Mouse (Mus musculus) MEL (cell line): ENCODE measurements around the gene Dnajb6. TPM values are rescaled to one million over a fixed set of nuclear protein-coding genes. Genes with fewer than 3 reads are reported as not detected.

Source experiments
- DNase-seq: peaks from one replicate; pipeline ENCODE4 v3.0.0; 2011; ENCODE audit warnings: low read depth, low spot score
- H3K27ac ChIP-seq: 2 replicates; pipeline ENCODE4 v1.5.1; 2012; ENCODE audit warnings: low read depth, mild to moderate bottlenecking, control low read depth, low read length, moderate library complexity; ENCODE audit not compliant: control insufficient read depth
- H3K27me3 ChIP-seq, 2 experiments: fragments of 150-350 bp in 1 of 2; sonication (generic) in 1 of 2; 2 replicates each; pipeline ENCODE4 v1.6.1; 2012; ENCODE audit warnings: low read length in 2 of 2, mild to moderate bottlenecking in 2 of 2, improper control_type of control experiment in 1 of 2, moderate library complexity in 1 of 2; ENCODE audit not compliant: insufficient read depth in 2 of 2, control insufficient read depth in 1 of 2
- H3K36me3 ChIP-seq, 2 experiments: 2 replicates each; pipeline ENCODE4 v1.6.1; 2012 to 2014; ENCODE audit warnings: low read length in 2 of 2, improper control_type of control experiment in 1 of 2, inconsistent platforms in 1 of 2, mild to moderate bottlenecking in 1 of 2; ENCODE audit not compliant: insufficient read depth in 2 of 2, control insufficient read depth in 1 of 2
- H3K4me1 ChIP-seq, 2 experiments: fragments of 150-350 bp in 1 of 2; sonication (generic) in 1 of 2; 2 replicates each; pipeline ENCODE4 v1.6.1; 2012; ENCODE audit warnings: low read length in 2 of 2, improper control_type of control experiment in 1 of 2, mild to moderate bottlenecking in 1 of 2; ENCODE audit not compliant: insufficient read depth in 2 of 2, control insufficient read depth in 1 of 2
- H3K4me3 ChIP-seq, 2 experiments: fragments of 150-350 bp in 1 of 2; sonication (generic) in 1 of 2; 2 replicates each; pipeline ENCODE4 v1.5.1; 2012; ENCODE audit warnings: low read depth in 2 of 2, low read length in 2 of 2, mild to moderate bottlenecking in 2 of 2, moderate library complexity in 2 of 2, control low read depth in 1 of 2, improper control_type of control experiment in 1 of 2; ENCODE audit not compliant: control insufficient read depth in 1 of 2, insufficient read depth in 1 of 2
- H3K79me2 ChIP-seq: 2 replicates; pipeline ENCODE4 v1.6.1; 2012; ENCODE audit warnings: mild to moderate bottlenecking, low read length, moderate library complexity; ENCODE audit not compliant: control insufficient read depth, poor library complexity, insufficient read depth
- H3K9ac ChIP-seq: 2 replicates; pipeline ENCODE4 v1.6.1; 2012; ENCODE audit warnings: low read depth, mild to moderate bottlenecking, control low read depth, low read length, moderate library complexity; ENCODE audit not compliant: control insufficient read depth, poor library complexity, severe bottlenecking
- H3K9me3 ChIP-seq: fragments of 150-350 bp; sonication (generic); replicated peaks from 2 replicates; pipeline ENCODE4 v1.6.1; 2012; ENCODE audit warnings: mild to moderate bottlenecking, low read length, improper control_type of control experiment, moderate library complexity; ENCODE audit not compliant: insufficient read depth
- CTCF ChIP-seq, 3 experiments: IDR thresholded peaks in 2 of 3; conservative IDR thresholded peaks in 1 of 3; 2 replicates each; pipeline ENCODE4 v1.5.1; 2011 to 2012; ENCODE audit warnings: low read length in 3 of 3, low read depth in 2 of 3, mild to moderate bottlenecking in 2 of 3, improper control_type of control experiment in 1 of 3, inconsistent platforms in 1 of 3, mixed read lengths in 1 of 3, moderate library complexity in 1 of 3; ENCODE audit not compliant: control insufficient read depth in 1 of 3, insufficient read depth in 1 of 3, poor library complexity in 1 of 3, severe bottlenecking in 1 of 3
- E2F4 ChIP-seq: IDR thresholded peaks from 2 replicates; pipeline ENCODE4 v1.6.1; 2011; ENCODE audit warnings: low read depth, low read length, improper control_type of control experiment, borderline replicate concordance
- ETS1 ChIP-seq: IDR thresholded peaks from 2 replicates; pipeline ENCODE4 v1.6.1; 2012; ENCODE audit warnings: low read depth, mild to moderate bottlenecking, inconsistent platforms, low read length, improper control_type of control experiment, moderate library complexity
- GATA1 ChIP-seq: IDR thresholded peaks from 2 replicates; pipeline ENCODE4 v1.6.1; 2011; ENCODE audit warnings: low read depth, low read length, improper control_type of control experiment
- HCFC1 ChIP-seq: IDR thresholded peaks from 2 replicates; pipeline ENCODE4 v1.6.1; 2012; ENCODE audit warnings: low read depth, mild to moderate bottlenecking, inconsistent platforms, low read length, improper control_type of control experiment, moderate library complexity
- MAFK ChIP-seq: IDR thresholded peaks from 2 replicates; pipeline ENCODE4 v1.6.1; 2011; ENCODE audit warnings: low read depth, mild to moderate bottlenecking, low read length, improper control_type of control experiment, borderline replicate concordance
- MAX ChIP-seq: IDR thresholded peaks from 2 replicates; pipeline ENCODE4 v1.6.1; 2011; ENCODE audit warnings: low read length, improper control_type of control experiment
- MAZ ChIP-seq: IDR thresholded peaks from 2 replicates; pipeline ENCODE4 v1.6.1; 2012; ENCODE audit warnings: low read depth, mild to moderate bottlenecking, inconsistent platforms, low read length, improper control_type of control experiment
- MEF2A ChIP-seq: IDR thresholded peaks from 2 replicates; pipeline ENCODE4 v1.6.1; 2014; ENCODE audit warnings: low read depth, mild to moderate bottlenecking, inconsistent platforms, low read length, improper control_type of control experiment; ENCODE audit not compliant: poor library complexity, insufficient replicate concordance, severe bottlenecking; ENCODE audit errors: extremely low read depth
- MXI1 ChIP-seq: IDR thresholded peaks from 2 replicates; pipeline ENCODE4 v1.6.1; 2011; ENCODE audit warnings: mild to moderate bottlenecking, low read depth, low read length, improper control_type of control experiment
- MYC ChIP-seq: IDR thresholded peaks from 2 replicates; pipeline ENCODE4 v1.6.1; 2011; ENCODE audit warnings: low read depth, mild to moderate bottlenecking, low read length, improper control_type of control experiment, moderate library complexity
- NRF1 ChIP-seq: IDR thresholded peaks from 2 replicates; pipeline ENCODE4 v1.6.1; 2014; ENCODE audit warnings: low read depth, mild to moderate bottlenecking, inconsistent platforms, low read length, improper control_type of control experiment, moderate library complexity; ENCODE audit not compliant: poor library complexity, insufficient read depth, severe bottlenecking
- POLR2A ChIP-seq, 2 experiments: IDR thresholded peaks; 2 replicates each; pipeline ENCODE4 v1.6.1; 2011 to 2012; ENCODE audit warnings: low read length in 2 of 2, mild to moderate bottlenecking in 2 of 2, control low read depth in 1 of 2, improper control_type of control experiment in 1 of 2, low read depth in 1 of 2, moderate library complexity in 1 of 2; ENCODE audit not compliant: control insufficient read depth in 1 of 2, insufficient read depth in 1 of 2, poor library complexity in 1 of 2
- POLR2AphosphoS2 ChIP-seq: IDR thresholded peaks from 2 replicates; pipeline ENCODE4 v1.6.1; 2011; ENCODE audit warnings: low read length, improper control_type of control experiment
- POLR2AphosphoS5 ChIP-seq: IDR thresholded peaks from 2 replicates; pipeline ENCODE4 v1.6.1; 2012; ENCODE audit warnings: low read depth, borderline replicate concordance, mild to moderate bottlenecking, inconsistent platforms, low read length, moderate library complexity, mixed read lengths
- RAD21 ChIP-seq: IDR thresholded peaks from 2 replicates; pipeline ENCODE4 v1.6.1; 2011; ENCODE audit warnings: mild to moderate bottlenecking, low read depth, low read length, improper control_type of control experiment
- SIN3A ChIP-seq: IDR thresholded peaks from 2 replicates; pipeline ENCODE4 v1.6.1; 2012; ENCODE audit warnings: low read length, improper control_type of control experiment, inconsistent platforms
- SMC3 ChIP-seq: IDR thresholded peaks from 2 replicates; pipeline ENCODE4 v1.6.1; 2011; ENCODE audit warnings: low read depth, low read length, improper control_type of control experiment
- TBP ChIP-seq: IDR thresholded peaks from 2 replicates; pipeline ENCODE4 v1.8.0; 2011; ENCODE audit warnings: low read depth, low read length, improper control_type of control experiment
- UBTF ChIP-seq: IDR thresholded peaks from 2 replicates; pipeline ENCODE4 v1.6.1; 2012; ENCODE audit warnings: low read depth, mild to moderate bottlenecking, inconsistent platforms, low read length, improper control_type of control experiment, moderate library complexity, borderline replicate concordance; ENCODE audit not compliant: insufficient read depth
- ZMIZ1 ChIP-seq: IDR thresholded peaks from 2 replicates; pipeline ENCODE4 v1.6.1; 2012; ENCODE audit warnings: low read depth, mild to moderate bottlenecking, inconsistent platforms, low read length, improper control_type of control experiment, moderate library complexity
- ZNF384 ChIP-seq: IDR thresholded peaks from 2 replicates; pipeline ENCODE4 v1.6.1; 2012; ENCODE audit warnings: low read depth, mild to moderate bottlenecking, inconsistent platforms, low read length, improper control_type of control experiment
- polyA plus RNA-seq, 2 experiments: library from polyadenylated mRNA; stranded (reverse) in 1 of 2; unstranded in 1 of 2; fragments of >175 nt in 1 of 2; fragments of >200 nt in 1 of 2; gene quantifications; 2 replicates each; pipeline versions ENCODE4 v1.2.1 to v1.2.4; 2012; ENCODE audit warnings: low replicate concordance in 2 of 2, low read depth in 1 of 2; ENCODE audit not compliant: insufficient read length in 2 of 2, insufficient read depth in 1 of 2, missing spikeins in 1 of 2
- total RNA-seq: library from RNA; depleted of rRNA; stranded (reverse); fragments of 300-350 nt; gene quantifications from 2 replicates; pipeline ENCODE4 v1.2.3, GENCODE M21; 2012

Gene Dnajb6
- total and polyA plus RNA-seq, 3 experiments: 131 to 157 TPM; not detected in 1

DNA sequence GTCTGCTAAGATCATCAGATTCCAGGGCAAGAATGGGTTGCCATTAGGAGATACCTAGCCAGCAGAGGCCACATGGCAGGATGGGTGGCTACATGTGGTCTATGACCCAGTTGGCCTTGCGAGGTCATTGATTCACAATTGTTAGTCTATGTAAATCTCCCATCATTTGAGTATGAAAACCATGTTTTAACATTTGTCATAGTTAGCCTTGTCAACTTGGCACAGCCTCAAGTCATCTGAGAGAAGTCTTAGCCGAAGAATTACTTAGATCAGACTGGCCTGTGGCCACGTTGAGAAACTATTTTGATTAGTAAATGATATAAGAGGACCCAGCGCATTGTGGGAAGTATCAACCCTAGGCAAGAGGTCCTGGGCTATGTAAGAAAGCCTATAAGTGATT, 28.2 kb upstream of the Dnajb6 start:
- no peaks in the 10 kb centered on the region for H3K79me2 ChIP-seq
- no peak overlapping the region for H3K4me3 ChIP-seq
- H3K9ac ChIP-seq: no peak overlapping the region
- TF ChIP-seq POLR2A (IDR thresholded peaks at IDR 0.05; ENCODE audit: control insufficient read depth in 1 of 2, insufficient read depth in 1 of 2, low read depth in 1 of 2, low read length in 2 of 2, poor library complexity in 1 of 2): no peak
- no peak for TF ChIP-seq SMC3
- TF ChIP-seq HCFC1: no peak
- TF ChIP-seq MYC: no peak
- no peak for TF ChIP-seq MXI1
- TF ChIP-seq ZNF384: no peak
- no peak for TF ChIP-seq ZMIZ1
- no peak for TF ChIP-seq POLR2AphosphoS5
- no peak for TF ChIP-seq MAZ
- no peak for TF ChIP-seq TBP
- TF ChIP-seq, all 39 proteins: peak for 0
- Histone ChIP-seq H3K9me3 (no peaks in the 10 kb centered on the region), H3K27ac (no peak overlapping the region), H3K4me1 (no peaks in the 10 kb centered on the region), H3K36me3 (no peaks in the 10 kb centered on the region), H3K27me3 (no peaks in the 10 kb centered on the region)
- DNase-seq: no peak

DNA sequence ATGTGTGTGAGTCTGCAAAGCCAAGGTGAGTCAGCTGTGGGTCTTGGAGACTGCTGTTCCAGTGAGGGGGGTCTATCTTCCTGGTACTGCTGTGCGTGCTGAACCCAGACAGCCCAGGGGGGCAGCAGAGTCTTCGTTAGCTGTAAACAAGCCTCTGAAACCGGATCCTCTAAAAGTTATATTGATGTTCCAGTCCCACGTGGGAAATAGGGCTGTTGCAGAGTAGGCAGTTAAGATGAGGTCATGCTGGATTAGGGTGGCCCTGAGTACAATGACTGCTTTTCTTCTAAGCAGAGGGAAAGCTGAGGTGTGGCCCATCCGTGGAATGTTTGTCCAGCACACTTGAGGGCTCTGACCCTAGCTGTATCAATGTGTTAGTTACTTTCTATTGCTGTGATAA, 27.2 kb upstream of the Dnajb6 start:
- Histone ChIP-seq H3K4me3 (no peak overlapping the region), H3K9me3 (no peaks in the 10 kb centered on the region), H3K36me3 (no peaks in the 10 kb centered on the region), H3K9ac (no peak overlapping the region), H3K79me2 (no peaks in the 10 kb centered on the region), H3K4me1 (no peaks in the 10 kb centered on the region), H3K27me3 (no peaks in the 10 kb centered on the region), H3K27ac (no peak overlapping the region)
- DNase-seq: no peak
- no peak for TF ChIP-seq MAFK
- TF ChIP-seq MEF2A: no peak
- no peak for TF ChIP-seq RAD21
- TF ChIP-seq UBTF: no peak
- no peak for TF ChIP-seq TBP
- no peak for TF ChIP-seq CTCF (IDR thresholded peaks at IDR 0.05 in 2 of 3, conservative IDR thresholded peaks at IDR 0.05 in 1 of 3; ENCODE audit: control insufficient read depth in 1 of 3, insufficient read depth in 1 of 3, low read depth in 2 of 3, low read length in 3 of 3, poor library complexity in 1 of 3, severe bottlenecking in 1 of 3)
- no peak for TF ChIP-seq HCFC1
- no peak for TF ChIP-seq NRF1
- TF ChIP-seq E2F4: no peak
- no peak for TF ChIP-seq ETS1
- TF ChIP-seq SIN3A: no peak
- TF ChIP-seq MAX: no peak
- TF ChIP-seq GATA1: no peak
- TF ChIP-seq POLR2AphosphoS2: no peak
- TF ChIP-seq POLR2A (IDR thresholded peaks at IDR 0.05; ENCODE audit: control insufficient read depth in 1 of 2, insufficient read depth in 1 of 2, low read depth in 1 of 2, low read length in 2 of 2, poor library complexity in 1 of 2): no peak
- no peak for TF ChIP-seq ZNF384
